Mouse (Mus musculus) stomach, postnatal 0 days (tissue): Measurements from ENCODE around the gene Dock2. TPM values are rescaled to one million over a fixed set of nuclear protein-coding genes. Genes with fewer than 3 reads are reported as not detected.

Source experiments
- ATAC-seq: fragments of 200-750 bp; cut with Nextera tagmentation; 2 replicates; pipeline ENCODE4 v1.8.0; 2017; ENCODE audit not compliant: low FRiP score, low TSS enrichment
- DNase-seq: peaks from one replicate; pipeline ENCODE4 v3.0.0-alpha.2; 2016; ENCODE audit warnings: low spot score
- H3K27ac ChIP-seq: fragments of 300-500 bp; sonication (generic); replicated peaks from 2 replicates; pipeline ENCODE4 v1.5.1; 2014; ENCODE audit warnings: mild to moderate bottlenecking, control low read depth
- H3K27me3 ChIP-seq: fragments of 300-500 bp; sonication (generic); 2 replicates; pipeline ENCODE4 v1.6.1; 2014; ENCODE audit warnings: low read length; ENCODE audit not compliant: control insufficient read depth, insufficient read depth
- H3K36me3 ChIP-seq: fragments of 300-500 bp; sonication (generic); 2 replicates; pipeline ENCODE4 v1.6.1; 2014; ENCODE audit warnings: low read length, mixed read lengths; ENCODE audit not compliant: control insufficient read depth, insufficient read depth
- H3K4me1 ChIP-seq: fragments of 300-500 bp; sonication (generic); replicated peaks from 2 replicates; pipeline ENCODE4 v1.6.1; 2014; ENCODE audit warnings: antibody characterized with exemption; ENCODE audit not compliant: control insufficient read depth, insufficient read depth
- H3K4me2 ChIP-seq: fragments of 300-500 bp; sonication (generic); replicated peaks from 2 replicates; pipeline ENCODE4 v1.6.1; 2014; ENCODE audit warnings: low read depth, mild to moderate bottlenecking, control low read depth, moderate library complexity
- H3K4me3 ChIP-seq: fragments of 300-500 bp; sonication (generic); 2 replicates; pipeline ENCODE4 v1.5.1; 2014; ENCODE audit warnings: low read depth, low read length, control low read depth
- H3K9ac ChIP-seq: fragments of 300-500 bp; sonication (generic); 2 replicates; pipeline ENCODE4 v1.6.1; 2014; ENCODE audit warnings: mild to moderate bottlenecking, low read length, control low read depth, mixed read lengths
- H3K9me3 ChIP-seq: fragments of 300-500 bp; sonication (generic); 2 replicates; pipeline ENCODE4 v1.6.1; 2016; ENCODE audit warnings: low read length; ENCODE audit not compliant: control insufficient read depth
- CTCF ChIP-seq: IDR thresholded peaks from 2 replicates; pipeline ENCODE4 v1.5.1; 2016; ENCODE audit warnings: antibody characterized with exemption, low read depth, mild to moderate bottlenecking, moderate library complexity
- EP300 ChIP-seq: optimal IDR thresholded peaks from 2 replicates; pipeline ENCODE3; 2016; ENCODE audit warnings: antibody characterized with exemption
- WGBS: fragments of 180-500 bp; shearing (Covaris S2); extraction: QIAGEN DNeasy Blood & Tissue Kit; methylation state at CpG from one replicate; pipeline ENCODE4 v1.1.7; 2014; 5-methylcytosine and 5-hydroxymethylcytosine counted together
- polyA plus RNA-seq: library from polyadenylated mRNA; unstranded; fragments of >200 nt; fragmentation: Nextera tagmentation; extraction: Ambion mirVana; gene quantifications from 2 replicates; pipeline ENCODE4 v1.2.1, GENCODE M21; 2015

The Dock2 gene
- polyA plus RNA-seq, 1 experiment from 2014 or later, result 1.0 TPM

- ATAC-seq, result no peak
- 77% methylated on average over 3 of the region's 3 CpGs for WGBS
- H3K9ac ChIP-seq, result no peak overlapping the region
- TF ChIP-seq CTCF (no peak), EP300 (no peak)
- H3K4me1 ChIP-seq, result no peaks in the 10 kb centered on the region
- H3K27me3 ChIP-seq, result no peaks in the 10 kb centered on the region
- no peak overlapping the region for H3K4me3 ChIP-seq
- H3K4me2 ChIP-seq, result no peak overlapping the region
- H3K36me3 ChIP-seq, result no peaks in the 10 kb centered on the region
- no peak overlapping the region for H3K27ac ChIP-seq
- no peak for DNase-seq
- H3K9me3 ChIP-seq, result no peaks in the 10 kb centered on the region
Measured at GRCm38 (mm10) chr11:34383501-34383900, 400.2 kb downstream of the Dock2 start.

- WGBS, result 79% methylated on average over 6 of the region's 6 CpGs
- no peak overlapping the region for H3K27ac ChIP-seq
- TF ChIP-seq CTCF, result no peak
- no peak for TF ChIP-seq EP300
Measured at GRCm38 (mm10) chr11:34377649-34378048, 406.0 kb downstream of the Dock2 start.

GRCm38 (mm10) chr11:34375557-34375956 lies 408.1 kb downstream of the Dock2 start:
- H3K4me1 ChIP-seq, result no peaks in the 10 kb centered on the region
- H3K36me3 ChIP-seq, result no peaks in the 10 kb centered on the region
- TF ChIP-seq EP300 (no peak), CTCF (no peak)
- no peaks in the 10 kb centered on the region for H3K9me3 ChIP-seq
- H3K4me3 ChIP-seq, result no peak overlapping the region
- no peaks in the 10 kb centered on the region for H3K27me3 ChIP-seq
- H3K27ac ChIP-seq, result no peak overlapping the region
- DNase-seq (no peak), ATAC-seq (no peak)
- no peak overlapping the region for H3K9ac ChIP-seq
- WGBS, result 52% methylated on average over 1 of the region's 1 CpGs
- no peak overlapping the region for H3K4me2 ChIP-seq

More at GRCm38 (mm10) chr11:34377649-34378048, 406.0 kb downstream of the Dock2 start:
- Histone ChIP-seq H3K9me3 (no peaks in the 10 kb centered on the region), H3K9ac (no peak overlapping the region), H3K4me1 (no peaks in the 10 kb centered on the region), H3K27me3 (no peaks in the 10 kb centered on the region), H3K36me3 (no peaks in the 10 kb centered on the region), H3K4me3 (no peak overlapping the region), H3K4me2 (no peak overlapping the region)
- ATAC-seq (no peak), DNase-seq (no peak)

- no peak overlapping the region for H3K9ac ChIP-seq
- no peak overlapping the region for H3K4me3 ChIP-seq
- H3K4me2 ChIP-seq, result no peak overlapping the region
- no peaks in the 10 kb centered on the region for H3K27me3 ChIP-seq
- 75% methylated on average over 4 of the region's 4 CpGs for WGBS
- H3K36me3 ChIP-seq, result no peaks in the 10 kb centered on the region
- no peak overlapping the region for H3K27ac ChIP-seq
- H3K9me3 ChIP-seq, result no peaks in the 10 kb centered on the region
- DNase-seq, result no peak
- no peak for TF ChIP-seq CTCF
- TF ChIP-seq EP300, result no peak
- no peak for ATAC-seq
- H3K4me1 ChIP-seq, result no peaks in the 10 kb centered on the region
Measured at GRCm38 (mm10) chr11:34372224-34372623, 411.5 kb downstream of the Dock2 start.

- 42% methylated on average over 2 of the region's 2 CpGs for WGBS
- no peaks in the 10 kb centered on the region for H3K4me1 ChIP-seq
- no peak overlapping the region for H3K4me2 ChIP-seq
- no peak overlapping the region for H3K4me3 ChIP-seq
- H3K9ac ChIP-seq, result no peak overlapping the region
- no peak for ATAC-seq
- DNase-seq, result no peak
- no peak overlapping the region for H3K27ac ChIP-seq
- TF ChIP-seq EP300, result no peak
- no peak for TF ChIP-seq CTCF
- no peaks in the 10 kb centered on the region for H3K27me3 ChIP-seq
- no peaks in the 10 kb centered on the region for H3K9me3 ChIP-seq
- no peaks in the 10 kb centered on the region for H3K36me3 ChIP-seq
Measured at GRCm38 (mm10) chr11:34356109-34356508, 427.6 kb downstream of the Dock2 start.

GRCm38 (mm10) chr11:34355406-34355805 lies 428.3 kb downstream of the Dock2 start:
- Histone ChIP-seq H3K36me3 (no peaks in the 10 kb centered on the region), H3K4me3 (no peak overlapping the region), H3K9me3 (no peaks in the 10 kb centered on the region), H3K27me3 (no peaks in the 10 kb centered on the region), H3K9ac (no peak overlapping the region), H3K4me2 (no peak overlapping the region), H3K4me1 (no peaks in the 10 kb centered on the region), H3K27ac (no peak overlapping the region)
- WGBS, result 40% methylated on average over 12 of the region's 12 CpGs
- no peak for TF ChIP-seq EP300
- TF ChIP-seq CTCF, result no peak
- no peak for DNase-seq
- no peak for ATAC-seq
